Mouse (Mus musculus): ENCODE results near the gene Usp13.

- TF ChIP-seq E2F4 (IDR thresholded peaks at IDR 0.05; ENCODE audit: insufficient read depth) (no peak), POLR2AphosphoS2 (IDR thresholded peaks at IDR 0.05; ENCODE audit: insufficient read length, low read depth) (no peak), POLR2A (IDR thresholded peaks at IDR 0.05; ENCODE audit: insufficient read length, low read depth) (no peak), CEBPB (IDR thresholded peaks at IDR 0.05; ENCODE audit: insufficient read depth, poor library complexity, severe bottlenecking) (no peak), SRF (IDR thresholded peaks at IDR 0.05; ENCODE audit: control insufficient read depth, insufficient read length, low read depth) (no peak), MYOG (IDR thresholded peaks at IDR 0.05; ENCODE audit: control insufficient read depth in 1 of 3, insufficient read depth in 1 of 3, insufficient read length in 2 of 3, low read depth in 2 of 3) (no peak), MAX (IDR thresholded peaks at IDR 0.05; ENCODE audit: low read depth) (no peak), USF1 (IDR thresholded peaks at IDR 0.05; ENCODE audit: low read depth) (no peak)
Measured at GRCm38 (mm10) chr3:32825964-32826479, 8.7 kb downstream of the Usp13 start.
